Mouse (Mus musculus) forebrain, embryonic 12.5 days (tissue): ENCODE measurements around the gene Cpe. TPM values are rescaled to one million over a fixed set of nuclear protein-coding genes. Genes with fewer than 3 reads are reported as not detected.

Source experiments
- ATAC-seq: fragments of 200-750 bp; cut with Nextera tagmentation; 2 replicates; pipeline ENCODE4 v1.8.0; 2017; ENCODE audit warnings: moderate TSS enrichment; ENCODE audit not compliant: low FRiP score
- H3K27ac ChIP-seq: fragments of 300-500 bp; sonication (generic); 2 replicates; pipeline ENCODE4 v1.5.1; 2016; ENCODE audit warnings: mild to moderate bottlenecking
- H3K27me3 ChIP-seq: fragments of 300-500 bp; sonication (generic); 2 replicates; pipeline ENCODE4 v1.6.1; 2016; ENCODE audit warnings: mild to moderate bottlenecking
- H3K36me3 ChIP-seq: fragments of 300-500 bp; sonication (generic); replicated peaks from 2 replicates; pipeline ENCODE4 v1.6.1; 2016; ENCODE audit warnings: mild to moderate bottlenecking
- H3K4me1 ChIP-seq: fragments of 300-500 bp; sonication (generic); 2 replicates; pipeline ENCODE4 v1.6.1; 2016
- H3K4me2 ChIP-seq: fragments of 300-500 bp; sonication (generic); 2 replicates; pipeline ENCODE4 v1.6.1; 2016; ENCODE audit warnings: mild to moderate bottlenecking, moderate library complexity
- H3K4me3 ChIP-seq: fragments of 300-500 bp; sonication (generic); replicated peaks from 2 replicates; pipeline ENCODE4 v1.5.1; 2016; ENCODE audit warnings: mild to moderate bottlenecking
- H3K9ac ChIP-seq: fragments of 300-500 bp; sonication (generic); 2 replicates; pipeline ENCODE4 v1.6.1; 2016; ENCODE audit warnings: mild to moderate bottlenecking
- H3K9me3 ChIP-seq: fragments of 300-500 bp; sonication (generic); 2 replicates; pipeline ENCODE4 v1.6.1; 2016
- WGBS: fragments of 180-500 bp; shearing (Covaris S2); methylation state at CpG from one replicate; pipeline ENCODE4 v1.1.7; 2016; 5-methylcytosine and 5-hydroxymethylcytosine counted together
- polyA plus RNA-seq: library from polyadenylated mRNA; unstranded; fragments of >200 nt; fragmentation: Nextera tagmentation; extraction: Ambion mirVana; gene quantifications from 2 replicates; pipeline ENCODE4 v1.2.1, GENCODE M21; 2016

Gene Cpe
- polyA plus RNA-seq, 1 experiment from 2014 or later = 367 TPM

GRCm38 (mm10) chr8:64597042-64597970 is 95.5 kb downstream of the Cpe start:
- Histone ChIP-seq H3K27me3 (no peaks in the 10 kb centered on the region), H3K27ac (no peak overlapping the region), H3K9me3 (no peaks in the 10 kb centered on the region), H3K4me1 (peaks cover 3% of the 10 kb centered on the region; the same call in 1 of the 2 replicates), H3K9ac (no peak overlapping the region), H3K4me3 (no peak overlapping the region), H3K4me2 (no peak overlapping the region), H3K36me3 (peaks cover 40% of the 10 kb centered on the region)
- ATAC-seq = peak; percentile 79; the same call in 1 of the 2 replicates
- WGBS = 44% methylated on average over 21 of the region's 21 CpGs

- Histone ChIP-seq H3K9me3 (no peaks in the 10 kb centered on the region), H3K27me3 (no peaks in the 10 kb centered on the region), H3K4me2 (no peak overlapping the region), H3K4me3 (no peak overlapping the region), H3K9ac (no peak overlapping the region), H3K4me1 (peaks cover 3% of the 10 kb centered on the region; the same call in 1 of the 2 replicates), H3K27ac (0 out of 2 replicates have a peak overlapping the region, but pooled peaks have one; percentile 5), H3K36me3 (peaks cover 33% of the 10 kb centered on the region)
- no peak for ATAC-seq
- WGBS = 79% methylated on average over 4 of the region's 4 CpGs
Measured at GRCm38 (mm10) chr8:64596396-64596795, 96.5 kb downstream of the Cpe start.

GRCm38 (mm10) chr8:64590456-64590855 is 102.4 kb downstream of the Cpe start:
- 86% methylated on average over 1 of the region's 1 CpGs for WGBS
- Histone ChIP-seq H3K4me3 (no peak overlapping the region), H3K27me3 (no peaks in the 10 kb centered on the region), H3K27ac (no peak overlapping the region), H3K9me3 (no peaks in the 10 kb centered on the region), H3K4me2 (no peak overlapping the region), H3K36me3 (peaks cover 27% of the 10 kb centered on the region), H3K9ac (no peak overlapping the region), H3K4me1 (no peaks in the 10 kb centered on the region)
- no peak for ATAC-seq

- WGBS = 37% methylated on average over 3 of the region's 3 CpGs
- ATAC-seq = no peak
- Histone ChIP-seq H3K4me2 (no peak overlapping the region), H3K27me3 (no peaks in the 10 kb centered on the region), H3K27ac (no peak overlapping the region), H3K4me3 (no peak overlapping the region), H3K9ac (no peak overlapping the region), H3K36me3 (no peaks in the 10 kb centered on the region), H3K9me3 (no peaks in the 10 kb centered on the region), H3K4me1 (peaks cover 4% of the 10 kb centered on the region; the same call in 1 of the 2 replicates)
Measured at GRCm38 (mm10) chr8:64582887-64583286, 110.0 kb downstream of the Cpe start.

GRCm38 (mm10) chr8:64578221-64578620 is 114.6 kb downstream of the Cpe start:
- Histone ChIP-seq H3K27ac (no peak overlapping the region), H3K9me3 (no peaks in the 10 kb centered on the region), H3K4me1 (peaks cover 4% of the 10 kb centered on the region; the same call in 1 of the 2 replicates), H3K27me3 (no peaks in the 10 kb centered on the region), H3K4me3 (no peak overlapping the region), H3K36me3 (no peaks in the 10 kb centered on the region), H3K4me2 (no peak overlapping the region), H3K9ac (no peak overlapping the region)
- 87% methylated on average over 8 of the region's 8 CpGs for WGBS
- ATAC-seq = no peak

GRCm38 (mm10) chr8:64575001-64575400 is 117.9 kb downstream of the Cpe start:
- Histone ChIP-seq H3K27ac (no peak overlapping the region), H3K9me3 (no peaks in the 10 kb centered on the region), H3K36me3 (no peaks in the 10 kb centered on the region), H3K27me3 (no peaks in the 10 kb centered on the region), H3K4me3 (no peak overlapping the region), H3K4me2 (no peak overlapping the region), H3K4me1 (no peaks in the 10 kb centered on the region), H3K9ac (no peak overlapping the region)
- WGBS = 91% methylated on average over 9 of the region's 9 CpGs
- ATAC-seq = no peak

GRCm38 (mm10) chr8:64548054-64548850 is 144.6 kb downstream of the Cpe start:
- Histone ChIP-seq H3K4me3 (no peak overlapping the region), H3K4me1 (peaks cover 4% of the 10 kb centered on the region; the same call in 1 of the 2 replicates), H3K9ac (no peak overlapping the region), H3K36me3 (no peaks in the 10 kb centered on the region), H3K27ac (no peak overlapping the region), H3K9me3 (no peaks in the 10 kb centered on the region), H3K27me3 (no peaks in the 10 kb centered on the region), H3K4me2 (no peak overlapping the region)
- 24% methylated on average over 5 of the region's 5 CpGs for WGBS
- peak; percentile 64 for ATAC-seq

GRCm38 (mm10) chr8:64543441-64543840 is 149.4 kb downstream of the Cpe start:
- Histone ChIP-seq H3K27ac (no peak overlapping the region), H3K27me3 (no peaks in the 10 kb centered on the region), H3K4me2 (no peak overlapping the region), H3K36me3 (no peaks in the 10 kb centered on the region), H3K4me3 (no peak overlapping the region), H3K9ac (no peak overlapping the region), H3K4me1 (peaks cover 4% of the 10 kb centered on the region; the same call in 1 of the 2 replicates), H3K9me3 (0 out of 2 replicates have a peak, but pooled peaks cover 4% of the 10 kb centered on the region)
- no peak for ATAC-seq
- WGBS = 85% methylated on average over 7 of the region's 7 CpGs

Other genes starting within 250 kb of the Cpe start
- gene Msmo1, start 40.7 kb upstream of the Cpe start, polyA plus RNA-seq = 181 and 194 TPM in 2 replicates
- 22.1 and 28.9 TPM in 2 replicates for gene Klhl2, start 157.0 kb upstream of the Cpe start, polyA plus RNA-seq